Mouse (Mus musculus) bone marrow, adult 2 months (tissue): ENCODE data around the gene Hoxd3. TPM values are rescaled to one million over a fixed set of nuclear protein-coding genes. Genes with fewer than 3 reads are reported as not detected.

Experiments used
- H3K27ac ChIP-seq: fragments of 200-500 bp; 2 replicates; pipeline ENCODE4 v1.5.1; 2012; ENCODE audit warnings: low read depth, mild to moderate bottlenecking, control low read depth, inconsistent platforms, low read length; ENCODE audit not compliant: control insufficient read depth, poor library complexity, insufficient read depth
- H3K4me1 ChIP-seq: fragments of 200-500 bp; 2 replicates; pipeline ENCODE4 v1.6.1; 2011; ENCODE audit warnings: low read length; ENCODE audit not compliant: control insufficient read depth, insufficient read depth
- H3K4me3 ChIP-seq: fragments of 200-500 bp; replicated peaks from 2 replicates; pipeline ENCODE3; 2011; ENCODE audit warnings: mild to moderate bottlenecking, low read depth, low read length, control low read depth; ENCODE audit not compliant: control insufficient read depth
- CTCF ChIP-seq: fragments of 200-500 bp; IDR thresholded peaks from 2 replicates; pipeline ENCODE4 v1.5.1; 2011; ENCODE audit warnings: low read length, control low read depth; ENCODE audit not compliant: control insufficient read depth, insufficient read depth
- POLR2A ChIP-seq: fragments of 200-500 bp; IDR thresholded peaks from 2 replicates; pipeline ENCODE4 v1.6.1; 2011; ENCODE audit warnings: low read depth, mild to moderate bottlenecking, control low read depth, low read length, borderline replicate concordance; ENCODE audit not compliant: control insufficient read depth
- WGBS: fragments of 180-500 bp; shearing (Covaris S2); methylation state at CpG from one replicate; pipeline ENCODE4 v1.1.7; 2018; 5-methylcytosine and 5-hydroxymethylcytosine counted together
- polyA plus RNA-seq: library from polyadenylated mRNA; stranded (reverse); fragments of >200 nt; gene quantifications from 2 replicates; pipeline ENCODE4 v1.2.4, GENCODE M21; 2011; ENCODE audit warnings: low replicate concordance; ENCODE audit not compliant: missing spikeins, insufficient read depth, insufficient read length

Hoxd3 gene
- polyA plus RNA-seq, 1 experiment = not detected

GRCm38 (mm10) chr2:74669650-74670235 is 42.0 kb upstream of the Hoxd3 start:
- WGBS = 5% methylated on average over 14 of the region's 14 CpGs

GRCm38 (mm10) chr2:74670632-74671188 is 41.0 kb upstream of the Hoxd3 start:
- 17% methylated on average over 3 of the region's 3 CpGs for WGBS
- Histone ChIP-seq H3K27ac (no peak overlapping the region), H3K4me1 (no peaks in the 10 kb centered on the region), H3K4me3 (no peak overlapping the region)
- TF ChIP-seq POLR2A = no peak
- TF ChIP-seq CTCF = no peak

More at GRCm38 (mm10) chr2:74669650-74670235, 42.0 kb upstream of the Hoxd3 start:
- Histone ChIP-seq H3K27ac (no peak overlapping the region), H3K4me3 (no peak overlapping the region), H3K4me1 (no peaks in the 10 kb centered on the region)
- TF ChIP-seq POLR2A = no peak
- no peak for TF ChIP-seq CTCF

GRCm38 (mm10) chr2:74671847-74672246 is 39.9 kb upstream of the Hoxd3 start:
- TF ChIP-seq POLR2A (no peak), CTCF (no peak)
- Histone ChIP-seq H3K27ac (no peak overlapping the region), H3K4me1 (no peaks in the 10 kb centered on the region), H3K4me3 (no peak overlapping the region)
- 11% methylated on average over 5 of the region's 5 CpGs for WGBS

GRCm38 (mm10) chr2:74672481-74673362 is 39.0 kb upstream of the Hoxd3 start:
- Histone ChIP-seq H3K4me1 (no peaks in the 10 kb centered on the region), H3K4me3 (peak overlapping the region; percentile 30), H3K27ac (no peak overlapping the region)
- TF ChIP-seq CTCF = peak; percentile 74
- no peak for TF ChIP-seq POLR2A
- 3% methylated on average over 40 of the region's 40 CpGs for WGBS

GRCm38 (mm10) chr2:74673835-74674425 is 37.8 kb upstream of the Hoxd3 start:
- 7% methylated on average over 24 of the region's 24 CpGs for WGBS
- H3K4me3 ChIP-seq = no peak overlapping the region
- no peaks in the 10 kb centered on the region for H3K4me1 ChIP-seq
- TF ChIP-seq CTCF = no peak
- no peak overlapping the region for H3K27ac ChIP-seq

- Histone ChIP-seq H3K4me3 (no peak within 1 kb of the TSS), H3K4me1 (no peaks in the 10 kb centered on the region), H3K27ac (no peak within 1 kb of the TSS)
- TF ChIP-seq CTCF (no peak), POLR2A (no peak)
- WGBS = 10% methylated on average over 47 of the region's 47 CpGs
Measured at GRCm38 (mm10) chr2:74674881-74675665, 36.7 kb upstream of the Hoxd3 start, which contains the start of gene Hoxd12. TSS of gene Hoxd12 (plus strand) at chr2:74675013.

GRCm38 (mm10) chr2:74675666-74676282 is 36.0 kb upstream of the Hoxd3 start:
- no peak overlapping the region for H3K4me3 ChIP-seq
- H3K27ac ChIP-seq = no peak overlapping the region
- no peaks in the 10 kb centered on the region for H3K4me1 ChIP-seq
- WGBS = 14% methylated on average over 24 of the region's 24 CpGs
- TF ChIP-seq POLR2A (no peak), CTCF (no peak)
